Mouse (Mus musculus) forebrain, embryonic 14.5 days (tissue): ENCODE results near the gene Kcnip1. TPM values are rescaled to one million over a fixed set of nuclear protein-coding genes. Genes with fewer than 3 reads are reported as not detected.

Experiments
- ATAC-seq: fragments of 200-750 bp; cut with Nextera tagmentation; 2 replicates; pipeline ENCODE4 v1.8.0; 2017; ENCODE audit warnings: mild to moderate bottlenecking, moderate library complexity
- DNase-seq: peaks from one replicate; pipeline ENCODE4 v3.0.0-alpha.2; 2015; ENCODE audit warnings: low spot score
- H3K27ac ChIP-seq: fragments of 300-500 bp; sonication (generic); 2 replicates; pipeline ENCODE4 v1.5.1; 2014; ENCODE audit warnings: low read depth, mild to moderate bottlenecking, control low read depth, low read length, moderate library complexity
- H3K27me3 ChIP-seq: fragments of 300-500 bp; sonication (generic); replicated peaks from 2 replicates; pipeline ENCODE4 v1.6.1; 2014; ENCODE audit warnings: low read length, control low read depth, mixed read lengths; ENCODE audit not compliant: control insufficient read depth, insufficient read depth
- H3K36me3 ChIP-seq: fragments of 300-500 bp; sonication (generic); 2 replicates; pipeline ENCODE4 v1.6.1; 2014; ENCODE audit warnings: low read length, control low read depth; ENCODE audit not compliant: control insufficient read depth, insufficient read depth
- H3K4me1 ChIP-seq: fragments of 300-500 bp; sonication (generic); 2 replicates; pipeline ENCODE4 v1.6.1; 2014; ENCODE audit warnings: antibody characterized with exemption, low read length, control low read depth; ENCODE audit not compliant: control insufficient read depth, insufficient read depth
- H3K4me2 ChIP-seq: fragments of 300-500 bp; sonication (generic); 2 replicates; pipeline ENCODE4 v1.6.1; 2014; ENCODE audit warnings: mild to moderate bottlenecking, control low read depth, low read length
- H3K4me3 ChIP-seq: fragments of 300-500 bp; sonication (generic); 2 replicates; pipeline ENCODE4 v1.5.1; 2014; ENCODE audit warnings: low read depth, low read length, control low read depth
- H3K9ac ChIP-seq: fragments of 300-500 bp; sonication (generic); 2 replicates; pipeline ENCODE4 v1.6.1; 2014; ENCODE audit warnings: mild to moderate bottlenecking, low read length, control low read depth, moderate library complexity
- H3K9me3 ChIP-seq: fragments of 300-500 bp; sonication (generic); replicated peaks from 2 replicates; pipeline ENCODE4 v1.6.1; 2016; ENCODE audit warnings: low read length, control low read depth, mixed read lengths; ENCODE audit not compliant: control insufficient read depth
- WGBS: fragments of 180-500 bp; shearing (Covaris S2); extraction: QIAGEN DNeasy Blood & Tissue Kit; methylation state at CpG from one replicate; pipeline ENCODE4 v1.1.7; 2014; 5-methylcytosine and 5-hydroxymethylcytosine counted together
- polyA plus RNA-seq: library from polyadenylated mRNA; unstranded; fragments of >200 nt; fragmentation: Nextera tagmentation; extraction: Ambion mirVana; gene quantifications from 2 replicates; pipeline ENCODE4 v1.2.1, GENCODE M21; 2014

Gene Kcnip1
- polyA plus RNA-seq, 1 experiment from 2014 or later: 55.7 TPM

DNA sequence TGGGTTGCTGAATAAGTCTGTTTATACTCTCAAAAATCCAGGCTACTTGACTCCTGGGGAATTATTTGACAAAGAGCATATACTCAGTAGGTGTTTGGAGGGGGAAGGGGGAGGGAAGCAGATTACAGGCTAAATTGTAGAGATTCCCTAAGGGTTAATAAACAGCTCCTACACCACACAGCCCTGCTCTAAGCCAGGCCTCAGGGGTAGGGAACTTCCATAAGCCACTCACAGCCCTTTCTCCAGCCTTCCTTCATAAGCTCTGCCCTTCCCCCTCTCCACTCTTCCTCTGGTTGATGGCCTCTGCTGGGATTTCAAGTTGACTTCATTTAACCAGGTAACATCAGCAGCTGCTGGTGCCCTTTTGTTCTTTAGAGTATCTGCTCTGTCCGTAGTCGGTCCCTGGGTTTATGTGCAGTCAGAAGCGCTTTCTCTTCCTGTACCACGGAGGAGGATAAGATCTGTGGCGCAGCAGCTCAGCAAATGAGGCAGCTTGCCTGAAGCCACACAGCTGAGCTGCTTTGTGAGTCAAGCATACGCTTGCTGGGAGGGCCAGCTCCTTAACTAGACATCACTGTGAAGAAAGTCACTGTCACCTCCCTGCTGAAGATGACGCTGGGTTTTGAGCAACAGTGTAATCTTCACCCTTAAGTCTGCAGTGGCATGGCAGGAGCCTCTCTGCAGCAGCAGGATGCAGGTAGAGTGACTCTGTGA lies 54.2 kb downstream of the Kcnip1 start:
- Histone ChIP-seq H3K36me3 (no peaks in the 10 kb centered on the region), H3K27ac (no peak overlapping the region), H3K4me3 (no peak overlapping the region), H3K9me3 (no peaks in the 10 kb centered on the region), H3K27me3 (no peaks in the 10 kb centered on the region), H3K4me2 (no peak overlapping the region), H3K9ac (no peak overlapping the region), H3K4me1 (no peaks in the 10 kb centered on the region)
- no peak for DNase-seq
- ATAC-seq: no peak
- WGBS: 49% methylated on average over 7 of the region's 7 CpGs

- ATAC-seq: no peak
- H3K9me3 ChIP-seq: no peaks in the 10 kb centered on the region
- H3K4me3 ChIP-seq: no peak overlapping the region
- no peaks in the 10 kb centered on the region for H3K27me3 ChIP-seq
- no peaks in the 10 kb centered on the region for H3K36me3 ChIP-seq
- WGBS: 88% methylated on average over 8 of the region's 8 CpGs
- H3K27ac ChIP-seq: no peak overlapping the region
- H3K9ac ChIP-seq: no peak overlapping the region
- no peaks in the 10 kb centered on the region for H3K4me1 ChIP-seq
- no peak overlapping the region for H3K4me2 ChIP-seq
- DNase-seq: no peak
Measured at GRCm38 (mm10) chr11:33937641-33938040, 55.3 kb downstream of the Kcnip1 start.

GRCm38 (mm10) chr11:33934286-33934685 lies 58.7 kb downstream of the Kcnip1 start:
- no peak for DNase-seq
- H3K9me3 ChIP-seq: no peaks in the 10 kb centered on the region
- H3K4me1 ChIP-seq: no peaks in the 10 kb centered on the region
- H3K4me2 ChIP-seq: no peak overlapping the region
- no peak overlapping the region for H3K27ac ChIP-seq
- ATAC-seq: no peak
- H3K9ac ChIP-seq: no peak overlapping the region
- no peak overlapping the region for H3K4me3 ChIP-seq
- H3K36me3 ChIP-seq: no peaks in the 10 kb centered on the region
- no peaks in the 10 kb centered on the region for H3K27me3 ChIP-seq
- WGBS: 59% methylated on average over 9 of the region's 9 CpGs

- no peak for ATAC-seq
Measured at GRCm38 (mm10) chr11:33932386-33933111, 60.4 kb downstream of the Kcnip1 start.

GRCm38 (mm10) chr11:33931836-33932385 lies 61.0 kb downstream of the Kcnip1 start:
- H3K9ac ChIP-seq: no peak overlapping the region
- H3K9me3 ChIP-seq: no peaks in the 10 kb centered on the region
- H3K27me3 ChIP-seq: no peaks in the 10 kb centered on the region
- H3K4me2 ChIP-seq: no peak overlapping the region
- H3K27ac ChIP-seq: no peak overlapping the region
- H3K4me1 ChIP-seq: peaks cover 3% of the 10 kb centered on the region; the same call in 1 of the 2 replicates
- no peak overlapping the region for H3K4me3 ChIP-seq
- WGBS: 13% methylated on average over 10 of the region's 10 CpGs
- DNase-seq (no peak), ATAC-seq (no peak)
- no peaks in the 10 kb centered on the region for H3K36me3 ChIP-seq

More at GRCm38 (mm10) chr11:33932386-33933111, 60.4 kb downstream of the Kcnip1 start:
- H3K4me3 ChIP-seq: no peak overlapping the region
- no peaks in the 10 kb centered on the region for H3K36me3 ChIP-seq
- H3K27ac ChIP-seq: no peak overlapping the region
- WGBS: 67% methylated on average over 18 of the region's 18 CpGs
- no peaks in the 10 kb centered on the region for H3K9me3 ChIP-seq
- H3K4me1 ChIP-seq: peaks cover 3% of the 10 kb centered on the region; the same call in 1 of the 2 replicates
- DNase-seq: no peak
- no peak overlapping the region for H3K4me2 ChIP-seq
- no peaks in the 10 kb centered on the region for H3K27me3 ChIP-seq
- H3K9ac ChIP-seq: no peak overlapping the region

DNA sequence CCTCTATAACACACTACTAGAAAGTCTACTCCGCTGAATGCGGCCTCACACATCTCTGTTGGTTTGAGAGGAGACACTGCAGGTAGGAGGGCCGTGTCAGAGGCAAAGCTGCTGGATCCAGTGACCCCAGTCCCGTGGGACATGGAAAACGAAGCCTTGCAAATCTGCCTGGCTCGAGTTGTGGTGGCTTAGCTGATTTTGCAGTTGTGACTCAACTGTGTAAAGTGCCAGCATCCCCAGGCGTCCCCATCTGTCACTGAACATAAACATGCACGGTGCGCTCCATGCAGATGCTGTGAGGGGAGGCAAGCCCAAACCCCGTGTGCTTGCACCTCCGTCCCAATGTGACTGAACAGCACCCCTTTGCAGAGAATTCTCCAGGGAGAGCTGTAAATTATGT lies 63.5 kb downstream of the Kcnip1 start:
- ATAC-seq (no peak), DNase-seq (peak; percentile 37)
- H3K4me3 ChIP-seq: no peak overlapping the region
- H3K27ac ChIP-seq: no peak overlapping the region
- no peaks in the 10 kb centered on the region for H3K36me3 ChIP-seq
- H3K9me3 ChIP-seq: no peaks in the 10 kb centered on the region
- peaks cover 3% of the 10 kb centered on the region; the same call in 1 of the 2 replicates for H3K4me1 ChIP-seq
- no peak overlapping the region for H3K9ac ChIP-seq
- WGBS: 67% methylated on average over 11 of the region's 11 CpGs
- H3K27me3 ChIP-seq: no peaks in the 10 kb centered on the region
- H3K4me2 ChIP-seq: no peak overlapping the region

- no peak overlapping the region for H3K9ac ChIP-seq
- DNase-seq (peak; percentile 67), ATAC-seq (peak; percentile 22; the same call in 1 of the 2 replicates)
- no peaks in the 10 kb centered on the region for H3K36me3 ChIP-seq
- H3K9me3 ChIP-seq: no peaks in the 10 kb centered on the region
- no peak overlapping the region for H3K4me3 ChIP-seq
- H3K4me2 ChIP-seq: no peak overlapping the region
- WGBS: 50% methylated on average over 7 of the region's 7 CpGs
- H3K27ac ChIP-seq: no peak overlapping the region
- no peaks in the 10 kb centered on the region for H3K27me3 ChIP-seq
- H3K4me1 ChIP-seq: peaks cover 3% of the 10 kb centered on the region; the same call in 1 of the 2 replicates
Measured at GRCm38 (mm10) chr11:33928658-33929057, 64.3 kb downstream of the Kcnip1 start.

GRCm38 (mm10) chr11:33927836-33928235 lies 65.1 kb downstream of the Kcnip1 start:
- Histone ChIP-seq H3K4me1 (peaks cover 3% of the 10 kb centered on the region; the same call in 1 of the 2 replicates), H3K9me3 (no peaks in the 10 kb centered on the region), H3K9ac (no peak overlapping the region), H3K27ac (no peak overlapping the region), H3K4me2 (no peak overlapping the region), H3K4me3 (no peak overlapping the region), H3K27me3 (no peaks in the 10 kb centered on the region), H3K36me3 (no peaks in the 10 kb centered on the region)
- 64% methylated on average over 4 of the region's 4 CpGs for WGBS
- peak; percentile 38 for DNase-seq
- 0 out of 2 replicates have a peak, but pooled peaks have one; percentile 33 for ATAC-seq
